Mouse (Mus musculus) Patski (cell line): ENCODE measurements around the gene Dnase2b. TPM values are rescaled to one million over a fixed set of nuclear protein-coding genes. Genes with fewer than 3 reads are reported as not detected.

ENCODE experiments used
- ATAC-seq: fragments of 100-300 bp; one replicate; pipeline ENCODE4 v1.8.0; 2021
- CTCF ChIA-PET: fragments of 350-600 bp; sonication (Branson Sonifier 250); formaldehyde crosslinking; loops from one replicate; lab custom pipeline; 2022; ENCODE audit warnings: inconsistent platforms; lab: Charles Lee
- POLR2A ChIA-PET: fragments of 350-600 bp; sonication (Branson Sonifier 250); formaldehyde crosslinking; loops from one replicate; lab custom pipeline; 2022; ENCODE audit warnings: antibody characterized with exemption, inconsistent platforms; lab: Charles Lee
- DNase-seq: peaks from one replicate; pipeline ENCODE4 v3.0.0-alpha.2; 2011; ENCODE audit warnings: low read depth, low spot score
- H3K27me3 ChIP-seq: fragments of 371-371 bp; one replicate; pipeline ENCODE4 v1.5.1; 2021
- CTCF ChIP-seq: fragments of 100-300 bp; IDR thresholded peaks from one replicate; pipeline ENCODE4 v1.5.1; 2021
- in situ Hi-C: fragments of 300-500 bp; cut with MboI; formaldehyde crosslinking; loops from 3 replicates; pipeline ENCODE4 v1.11.1; 2018; ENCODE audit warnings: low pct_unique_long_range_greater_than_20kb, mixed read lengths
- polyA plus RNA-seq: library from polyadenylated mRNA; unstranded; gene quantifications from one replicate; pipeline ENCODE4 v1.2.3, GENCODE M21; 2021

The Dnase2b gene
- polyA plus RNA-seq, 1 experiment from 2014 or later, result 0.03 TPM

GRCm38 (mm10) chr3:146580039-146580729, 35.2 kb downstream of the Dnase2b start:
- in situ Hi-C loops, result no loop called here
- no peak for TF ChIP-seq CTCF
- ChIA-PET POLR2A (no interaction called here), CTCF (interaction anchor here (0.8 to 1.4 kb wide), 5 partner anchors 8 to 335 kb away, joined by 3 to 4 read pairs (median 4); no protein-coding TSS in a partner anchor)
- no peak for DNase-seq
- H3K27me3 ChIP-seq, result no peaks in the 10 kb centered on the region
- no peak for ATAC-seq

- no peak for TF ChIP-seq CTCF
- in situ Hi-C loops, result no loop called here
- ChIA-PET CTCF (interaction anchor here (1.2 to 1.4 kb wide), 2 partner anchors 10 to 11 kb away, joined by 4 read pairs; no protein-coding TSS in a partner anchor), POLR2A (no interaction called here)
- DNase-seq (no peak), ATAC-seq (no peak)
- H3K27me3 ChIP-seq, result no peaks in the 10 kb centered on the region
Measured at GRCm38 (mm10) chr3:146577591-146577990, 37.8 kb downstream of the Dnase2b start.

- ATAC-seq (peak; percentile 10), DNase-seq (no peak)
- in situ Hi-C loops, result loop anchor here (25.0 kb wide), 1 partner anchor 166 kb away; no protein-coding TSS in a partner anchor
- ChIA-PET CTCF (interaction anchor here (0.8 to 1.2 kb wide), 4 partner anchors 15 to 182 kb away, joined by 3 read pairs; no protein-coding TSS in a partner anchor), POLR2A (interaction anchor here (0.7 kb wide), 1 partner anchor 15 kb away, joined by 3 read pairs; no protein-coding TSS in a partner anchor)
- TF ChIP-seq CTCF, result no peak
- no peaks in the 10 kb centered on the region for H3K27me3 ChIP-seq
Measured at GRCm38 (mm10) chr3:146571341-146571740, 44.1 kb downstream of the Dnase2b start.

DNA sequence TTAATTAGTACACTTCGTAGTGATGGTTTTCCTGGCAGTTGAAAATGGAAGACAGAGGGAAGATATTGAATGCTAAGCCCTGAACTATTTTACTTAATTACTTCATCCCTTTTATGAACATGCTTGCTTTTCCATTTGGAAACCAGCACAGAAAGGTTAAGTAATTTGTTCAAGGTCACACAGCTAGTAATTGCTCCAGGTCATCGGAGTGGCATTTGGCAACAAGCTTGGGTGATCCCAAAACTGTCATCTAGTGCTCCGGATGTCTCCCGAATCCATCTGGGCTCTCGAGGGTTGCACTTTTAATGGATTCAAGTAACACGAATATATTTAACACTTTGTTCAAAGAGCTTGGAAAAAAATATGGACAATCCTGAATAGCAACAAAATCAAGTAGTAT, 44.5 kb downstream of the Dnase2b start:
- in situ Hi-C loops, result loop anchor here (25.0 kb wide), 1 partner anchor 166 kb away; no protein-coding TSS in a partner anchor
- DNase-seq (no peak), ATAC-seq (no peak)
- TF ChIP-seq CTCF, result no peak
- ChIA-PET CTCF (interaction anchor here (1.2 kb wide), 2 partner anchors 15 to 182 kb away, joined by 3 read pairs; no protein-coding TSS in a partner anchor), POLR2A (no interaction called here)
- no peaks in the 10 kb centered on the region for H3K27me3 ChIP-seq

DNA sequence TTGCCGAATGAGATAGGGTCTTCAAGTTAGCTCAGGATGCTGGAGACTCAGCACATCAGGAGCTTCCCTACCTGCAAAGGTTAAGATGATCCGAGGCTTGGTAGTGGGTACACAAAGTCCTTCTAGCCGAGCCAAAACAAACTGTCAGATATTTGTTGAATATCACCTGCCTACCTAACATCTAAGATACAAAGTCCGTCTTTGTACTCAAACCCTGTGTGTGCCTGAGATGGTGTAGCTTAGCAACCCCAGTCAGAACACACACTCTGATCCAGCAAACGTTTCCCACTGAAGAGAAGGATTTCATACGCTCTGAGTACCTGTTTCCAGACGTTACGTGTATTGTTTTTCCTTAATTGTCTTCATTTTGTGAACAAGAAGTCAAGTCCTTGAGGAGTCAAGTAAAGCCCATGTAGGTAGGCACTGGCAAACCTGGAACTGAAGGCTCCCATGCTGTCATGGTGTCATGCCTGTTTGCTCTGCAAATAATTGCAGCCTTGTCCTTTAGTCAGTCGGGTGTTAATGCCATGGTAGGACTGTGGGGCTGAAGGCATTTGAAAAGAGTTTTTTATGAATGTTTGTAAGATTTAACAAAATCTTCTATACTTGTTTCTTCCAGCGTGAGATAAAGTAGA, 45.1 kb downstream of the Dnase2b start, which contains the start of gene Uox:
Uox (plus strand) TSS at position 279 of the 635 bp plus-strand sequence.
- CTCF ChIA-PET, result interaction anchor here (1.2 kb wide), 2 partner anchors 16 to 183 kb away, joined by 3 read pairs; no protein-coding TSS in a partner anchor
- no peak for DNase-seq
- TF ChIP-seq CTCF, result no peak
- POLR2A ChIA-PET, result no interaction called here
- in situ Hi-C loops, result loop anchor here (25.0 kb wide), 1 partner anchor 167 kb away; no protein-coding TSS in a partner anchor
- ATAC-seq, result no peak
- no peaks in the 10 kb centered on the region for H3K27me3 ChIP-seq

DNA sequence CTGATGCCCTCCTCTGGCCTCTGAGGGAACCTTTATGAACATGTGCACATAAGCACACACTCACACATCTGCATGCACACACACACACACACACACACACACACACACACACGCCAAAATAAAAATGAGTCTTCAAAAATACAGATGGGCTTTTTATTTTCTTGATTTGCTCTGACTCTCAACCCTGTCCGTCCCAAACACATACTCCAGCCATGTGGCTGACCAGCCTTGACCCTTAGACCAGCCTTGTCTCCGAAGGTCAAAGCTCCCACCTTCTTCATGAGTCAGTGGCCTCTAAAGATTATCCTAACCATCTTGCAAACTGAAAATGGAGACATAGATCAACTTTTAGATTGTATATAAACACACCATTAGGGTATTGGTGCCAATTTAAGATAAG, 45.8 kb downstream of the Dnase2b start:
- TF ChIP-seq CTCF, result no peak
- ATAC-seq (no peak), DNase-seq (no peak)
- POLR2A ChIA-PET, result no interaction called here
- in situ Hi-C loops, result loop anchor here (5.0 to 25.0 kb wide), 4 partner anchors 168 to 385 kb away; no protein-coding TSS in a partner anchor
- CTCF ChIA-PET, result no interaction called here
- no peaks in the 10 kb centered on the region for H3K27me3 ChIP-seq

GRCm38 (mm10) chr3:146567884-146568530, 47.4 kb downstream of the Dnase2b start:
- CTCF ChIA-PET, result interaction anchor here (0.8 to 1.5 kb wide), 9 partner anchors 10 to 347 kb away, joined by 3 to 5 read pairs (median 4); partner anchors contain the start of gene Rpf1
- POLR2A ChIA-PET, result interaction anchor here (0.5 kb wide), 1 partner anchor 39 kb away, joined by 4 read pairs; no protein-coding TSS in a partner anchor
- in situ Hi-C loops, result loop anchor here (5.0 to 25.0 kb wide), 4 partner anchors 169 to 383 kb away; no protein-coding TSS in a partner anchor
- DNase-seq (peak; percentile 86), ATAC-seq (peak; percentile 91)
- TF ChIP-seq CTCF, result no peak
- no peaks in the 10 kb centered on the region for H3K27me3 ChIP-seq

GRCm38 (mm10) chr3:146567366-146567765, 48.0 kb downstream of the Dnase2b start:
- no peak for TF ChIP-seq CTCF
- no peaks in the 10 kb centered on the region for H3K27me3 ChIP-seq
- CTCF ChIA-PET, result interaction anchor here (0.8 to 1.5 kb wide), 9 partner anchors 11 to 347 kb away, joined by 3 to 5 read pairs (median 4); partner anchors contain the start of gene Rpf1
- ATAC-seq (no peak), DNase-seq (no peak)
- in situ Hi-C loops, result loop anchor here (5.0 to 25.0 kb wide), 4 partner anchors 170 to 383 kb away; no protein-coding TSS in a partner anchor
- POLR2A ChIA-PET, result interaction anchor here (0.6 kb wide), 1 partner anchor 9 kb away, joined by 3 read pairs; no protein-coding TSS in a partner anchor

DNA sequence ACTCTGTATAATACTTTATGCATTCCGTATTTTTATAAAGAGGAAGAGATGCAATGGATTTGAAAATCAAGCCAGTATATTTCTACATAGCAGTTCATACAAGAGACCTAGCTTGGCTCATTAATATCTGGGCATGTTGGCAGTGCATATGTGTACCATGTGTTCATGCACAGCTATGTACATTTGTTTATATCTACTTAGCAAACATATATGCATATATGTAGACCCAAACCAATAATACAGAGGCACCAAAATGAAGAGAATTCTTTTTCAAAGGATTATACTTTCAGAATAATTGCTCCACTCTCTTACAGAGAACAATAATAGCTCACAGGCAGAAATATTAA, 50.4 kb downstream of the Dnase2b start:
- ATAC-seq (no peak), DNase-seq (no peak)
- in situ Hi-C loops, result loop anchor here (5.0 to 25.0 kb wide), 4 partner anchors 172 to 380 kb away; no protein-coding TSS in a partner anchor
- ChIA-PET CTCF (interaction anchor here (0.7 to 4.4 kb wide), 10 partner anchors 15 to 350 kb away, joined by 3 to 30 read pairs (median 3); no protein-coding TSS in a partner anchor), POLR2A (interaction anchor here (0.6 kb wide), 1 partner anchor 156 kb away, joined by 3 read pairs; no protein-coding TSS in a partner anchor)
- H3K27me3 ChIP-seq, result no peaks in the 10 kb centered on the region
- TF ChIP-seq CTCF, result no peak
